Mouse (Mus musculus): ENCODE results near the gene Hs3st6.

The Hs3st6 gene

GRCm38 (mm10) chr17:24729067-24729466, 23.7 kb upstream of the Hs3st6 start:
- no peak for DNase-seq

- no peak for DNase-seq
Measured at GRCm38 (mm10) chr17:24730787-24731186, 22.0 kb upstream of the Hs3st6 start.

- no peak for DNase-seq
Measured at GRCm38 (mm10) chr17:24732233-24732935, 20.4 kb upstream of the Hs3st6 start.

- DNase-seq, result no peak
Measured at GRCm38 (mm10) chr17:24733434-24734050, 19.2 kb upstream of the Hs3st6 start.

GRCm38 (mm10) chr17:24734513-24734912, 18.3 kb upstream of the Hs3st6 start:
- no peak for DNase-seq

GRCm38 (mm10) chr17:24735446-24735845, 17.3 kb upstream of the Hs3st6 start:
- no peak for DNase-seq

GRCm38 (mm10) chr17:24736330-24737051, 16.3 kb upstream of the Hs3st6 start, which contains the start of gene Msrb1:
TSS of gene Msrb1 (plus strand) at chr17:24736642.
- DNase-seq, result peak; percentile 90 to 93

- DNase-seq, result no peak
Measured at GRCm38 (mm10) chr17:24737135-24737810, 15.5 kb upstream of the Hs3st6 start.

- DNase-seq, result no peak
Measured at GRCm38 (mm10) chr17:24738238-24738637, 14.6 kb upstream of the Hs3st6 start.

GRCm38 (mm10) chr17:24739926-24740325, 12.9 kb upstream of the Hs3st6 start:
- DNase-seq, result no peak

GRCm38 (mm10) chr17:24742307-24742706, 10.5 kb upstream of the Hs3st6 start:
- DNase-seq, result no peak

- DNase-seq, result no peak
Measured at GRCm38 (mm10) chr17:24743896-24744295, 8.9 kb upstream of the Hs3st6 start.

- no peak for DNase-seq
Measured at GRCm38 (mm10) chr17:24744381-24744780, 8.4 kb upstream of the Hs3st6 start.

- peak; percentile 57 to 78 for DNase-seq
Measured at GRCm38 (mm10) chr17:24745526-24746497, 7.0 kb upstream of the Hs3st6 start.

- DNase-seq, result no peak
Measured at GRCm38 (mm10) chr17:24746986-24747385, 5.8 kb upstream of the Hs3st6 start.

GRCm38 (mm10) chr17:24751528-24751927, 1.3 kb upstream of the Hs3st6 start:
- DNase-seq, result no peak

GRCm38 (mm10) chr17:24757394-24757793, 4.6 kb downstream of the Hs3st6 start:
- DNase-seq, result no peak

GRCm38 (mm10) chr17:24761121-24761520, 8.3 kb downstream of the Hs3st6 start:
- DNase-seq, result no peak

- no peak for DNase-seq
Measured at GRCm38 (mm10) chr17:24765016-24765905, 12.5 kb downstream of the Hs3st6 start.

GRCm38 (mm10) chr17:24766266-24766875, 13.6 kb downstream of the Hs3st6 start:
- no peak for DNase-seq
